Mouse (Mus musculus) olfactory bulb, adult 2 months (tissue): ENCODE measurements at regions not wholly inside any gene's neighbourhood (a gene's known extent, or its start where the extent isn't known, plus 50 kb on each side); places are given as distances from the start of the nearest gene placed in this dataset.

ENCODE experiments used
- CTCF ChIP-seq: fragments of 200-500 bp; IDR thresholded peaks from 2 replicates; pipeline ENCODE4 v1.5.1; 2012; ENCODE audit warnings: low read depth, mild to moderate bottlenecking, low read length, moderate library complexity; ENCODE audit not compliant: insufficient read depth
- POLR2A ChIP-seq: fragments of 200-500 bp; IDR thresholded peaks from 2 replicates; pipeline ENCODE4 v1.6.1; 2012; ENCODE audit warnings: mild to moderate bottlenecking, low read depth, low read length, moderate library complexity; ENCODE audit not compliant: insufficient read depth

DNA sequence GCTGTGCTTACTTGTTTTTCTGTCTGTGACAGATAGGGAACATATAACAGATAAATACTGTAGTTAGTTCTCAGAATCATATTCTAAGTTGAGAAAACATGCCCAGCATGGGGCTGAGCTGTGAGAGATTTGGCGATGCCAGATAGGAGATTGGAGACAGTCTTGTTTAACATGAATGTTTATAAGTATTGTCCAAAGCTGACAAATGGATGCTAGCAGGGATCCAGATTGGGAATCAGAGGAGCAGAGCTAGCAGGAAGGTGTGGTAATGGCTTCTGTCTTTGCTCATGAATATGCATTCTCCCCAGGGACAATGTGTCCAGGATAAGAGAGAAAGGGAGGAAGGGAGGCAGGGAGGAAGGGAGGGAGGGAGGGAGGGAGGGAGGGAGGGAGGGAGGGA, 436.2 kb upstream of the Klf12 start:
- TF ChIP-seq POLR2A = no peak
- TF ChIP-seq CTCF = no peak
